Mouse (Mus musculus) ES-E14 (cell line): ENCODE results near the gene Igf2. TPM values are rescaled to one million over a fixed set of nuclear protein-coding genes. Genes with fewer than 3 reads are reported as not detected.

Experiments used
- DNase-seq: peaks from one replicate; pipeline ENCODE4 v3.0.0-alpha.2; 2013; ENCODE audit warnings: low read depth, low spot score
- H3K27ac ChIP-seq: 2 replicates; pipeline ENCODE4 v1.5.1; 2012; ENCODE audit warnings: low read depth, mild to moderate bottlenecking, low read length, moderate library complexity, mixed read lengths; ENCODE audit not compliant: poor library complexity, insufficient read depth, severe bottlenecking
- H3K36me3 ChIP-seq: 2 replicates; pipeline ENCODE4 v1.6.1; 2012; ENCODE audit warnings: mild to moderate bottlenecking, low read length, moderate library complexity, mixed read lengths; ENCODE audit not compliant: control insufficient read depth, poor library complexity, insufficient read depth, severe bottlenecking
- H3K4me1 ChIP-seq, 2 experiments: fragments of 150-350 bp in 1 of 2; sonication (generic) in 1 of 2; 2 replicates each; pipeline ENCODE4 v1.6.1; 2012; ENCODE audit warnings: low read length in 2 of 2, mild to moderate bottlenecking in 1 of 2, mixed read lengths in 1 of 2; ENCODE audit not compliant: control insufficient read depth in 2 of 2, insufficient read depth in 2 of 2, poor library complexity in 1 of 2
- H3K4me3 ChIP-seq, 2 experiments: fragments of 150-350 bp in 1 of 2; sonication (generic) in 1 of 2; 2 replicates each; pipeline ENCODE4 v1.5.1; 2012; ENCODE audit warnings: low read length in 2 of 2, low read depth in 1 of 2, mild to moderate bottlenecking in 1 of 2, mixed read lengths in 1 of 2; ENCODE audit not compliant: insufficient read depth in 1 of 2, poor library complexity in 1 of 2, severe bottlenecking in 1 of 2
- H3K9ac ChIP-seq: 2 replicates; pipeline ENCODE4 v1.6.1; 2012; ENCODE audit warnings: low read depth, mild to moderate bottlenecking, low read length, mixed read lengths; ENCODE audit not compliant: poor library complexity, insufficient read depth, severe bottlenecking
- H3K9me3 ChIP-seq: fragments of 150-350 bp; sonication (generic); 2 replicates; pipeline ENCODE4 v1.6.1; 2012; ENCODE audit warnings: low read depth, mild to moderate bottlenecking, low read length; ENCODE audit not compliant: control insufficient read depth, insufficient read depth
- CHD2 ChIP-seq: IDR thresholded peaks from 2 replicates; pipeline ENCODE4 v1.6.1; 2014; ENCODE audit warnings: mild to moderate bottlenecking, low read depth, low read length, inconsistent platforms
- HCFC1 ChIP-seq: IDR thresholded peaks from 2 replicates; pipeline ENCODE4 v1.6.1; 2012; ENCODE audit warnings: low read length, inconsistent platforms, borderline replicate concordance; ENCODE audit not compliant: insufficient read depth
- MAFK ChIP-seq: IDR thresholded peaks from 2 replicates; pipeline ENCODE4 v1.6.1; 2014; ENCODE audit warnings: mild to moderate bottlenecking, low read depth, low read length, inconsistent platforms; ENCODE audit not compliant: insufficient read depth
- ZC3H11A ChIP-seq: IDR thresholded peaks from 2 replicates; pipeline ENCODE4 v1.6.1; 2012; ENCODE audit warnings: low read depth, mild to moderate bottlenecking, inconsistent platforms, low read length, borderline replicate concordance
- ZNF384 ChIP-seq: IDR thresholded peaks from 2 replicates; pipeline ENCODE4 v1.6.1; 2012; ENCODE audit warnings: low read depth, low read length, inconsistent platforms
- in situ Hi-C, 2 experiments: fragments of 600-800 bp; cut with MboI; formaldehyde crosslinking; loops; one replicate each; pipeline ENCODE4 v1.15.1; 2025; ENCODE audit warnings: low sequenced_read_pairs in 2 of 2, inconsistent platforms in 1 of 2; ENCODE audit not compliant: unreplicated experiment in 2 of 2
- total RNA-seq: library from RNA; depleted of rRNA; stranded (reverse); fragments of 300-350 nt; gene quantifications from 2 replicates; pipeline ENCODE4 v1.2.3, GENCODE M21; 2012; rRNA removed

The Igf2 gene
- total RNA-seq = 44.4 and 66.4 TPM in 2 replicates

- no peak for DNase-seq
- Histone ChIP-seq H3K4me1 (no peaks in the 10 kb centered on the region; a peak in 1 of 4 replicates), H3K9ac (no peak within 1 kb of the TSS), H3K9me3 (no peaks in the 10 kb centered on the region), H3K36me3 (no peaks in the 10 kb centered on the region), H3K4me3 (no peak within 1 kb of the TSS), H3K27ac (no peak within 1 kb of the TSS)
- in situ Hi-C loops = no loop called here
- no peak for TF ChIP-seq ZNF384
- no peak for TF ChIP-seq HCFC1
- no peak for TF ChIP-seq MAFK
- no peak for TF ChIP-seq CHD2
- no peak for TF ChIP-seq ZC3H11A
Measured at GRCm38 (mm10) chr7:142666659-142667058, at the start of gene Igf2. Igf2 (minus strand) TSS chr7:142666816.

GRCm38 (mm10) chr7:142714783-142715498 is 48.3 kb upstream of the Igf2 start:
- Histone ChIP-seq H3K4me3 (no peak overlapping the region), H3K9ac (no peak overlapping the region), H3K4me1 (no peaks in the 10 kb centered on the region; a peak in 1 of 4 replicates), H3K9me3 (no peaks in the 10 kb centered on the region), H3K36me3 (no peaks in the 10 kb centered on the region), H3K27ac (no peak overlapping the region)
- in situ Hi-C loops = no loop called here
- TF ChIP-seq CHD2 (no peak), ZNF384 (no peak), MAFK (no peak), HCFC1 (no peak), ZC3H11A (0 out of 2 replicates have a peak, but pooled peaks have one; percentile 5)
- DNase-seq = peak; percentile 50

DNA sequence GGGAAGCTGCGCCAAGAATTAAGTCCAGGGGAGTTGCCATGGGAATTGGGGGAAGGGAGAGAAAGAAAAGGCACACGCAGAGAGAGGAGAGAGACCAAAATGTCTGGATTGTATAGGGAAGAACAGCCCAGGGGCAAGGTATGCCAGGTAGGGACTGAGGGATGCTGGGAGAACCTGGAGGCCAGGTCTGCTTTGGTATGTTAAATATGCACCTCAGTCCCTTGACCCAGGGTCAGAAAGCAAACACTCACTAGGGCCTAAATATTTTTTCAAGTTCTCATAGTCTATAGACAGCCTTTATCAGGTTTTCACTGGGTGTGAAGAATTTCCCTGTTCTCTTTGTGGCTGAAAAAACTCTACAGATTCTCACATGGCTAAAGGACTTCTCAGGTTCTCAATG is 40.3 kb upstream of the Igf2 start:
- Histone ChIP-seq H3K9me3 (no peaks in the 10 kb centered on the region), H3K36me3 (no peaks in the 10 kb centered on the region), H3K27ac (no peak overlapping the region), H3K9ac (no peak overlapping the region), H3K4me3 (no peak overlapping the region), H3K4me1 (no peaks in the 10 kb centered on the region)
- no peak for DNase-seq
- in situ Hi-C loops = no loop called here
- TF ChIP-seq ZC3H11A = no peak
- no peak for TF ChIP-seq MAFK
- no peak for TF ChIP-seq HCFC1
- TF ChIP-seq ZNF384 = no peak
- TF ChIP-seq CHD2 = no peak

GRCm38 (mm10) chr7:142699334-142699860 is 32.8 kb upstream of the Igf2 start:
- TF ChIP-seq CHD2 = no peak
- no peak for TF ChIP-seq HCFC1
- TF ChIP-seq MAFK = no peak
- TF ChIP-seq ZNF384 = no peak
- no peaks in the 10 kb centered on the region for H3K4me1 ChIP-seq
- in situ Hi-C loops = no loop called here
- H3K9me3 ChIP-seq = no peaks in the 10 kb centered on the region
- no peak for DNase-seq
- H3K36me3 ChIP-seq = no peaks in the 10 kb centered on the region
- H3K27ac ChIP-seq = no peak overlapping the region
- no peak overlapping the region for H3K4me3 ChIP-seq
- no peak overlapping the region for H3K9ac ChIP-seq
